Mouse (Mus musculus): Measurements from ENCODE around the gene BC048671.

GRCm38 (mm10) chr6:90306315-90306975, 5.4 kb downstream of the BC048671 start:
- TF ChIP-seq ELF1 (IDR thresholded peaks at IDR 0.05; ENCODE audit: low read depth, low read length) (no peak), ETS1 (IDR thresholded peaks at IDR 0.05; ENCODE audit: low read depth, low read length) (no peak), RAD21 (IDR thresholded peaks at IDR 0.05; ENCODE audit: low read depth, low read length) (no peak), UBTF (IDR thresholded peaks at IDR 0.05; ENCODE audit: borderline replicate concordance, insufficient read depth, low read depth, low read length) (no peak), EP300 (IDR thresholded peaks at IDR 0.05; ENCODE audit: low read depth in 1 of 2, low read length in 2 of 2) (no peak), CTCF (IDR thresholded peaks at IDR 0.05 in 2 of 3, conservative IDR thresholded peaks at IDR 0.05 in 1 of 3; ENCODE audit: control insufficient read depth in 1 of 3, insufficient read depth in 1 of 3, low read depth in 2 of 3, low read length in 3 of 3, poor library complexity in 1 of 3, severe bottlenecking in 1 of 3) (no peak), KAT2A (conservative IDR thresholded peaks at IDR 0.05; ENCODE audit: low read depth, low read length) (no peak), ZC3H11A (IDR thresholded peaks at IDR 0.05; ENCODE audit: low read depth, low read length) (no peak), USF1 (IDR thresholded peaks at IDR 0.05; ENCODE audit: low read depth, low read length) (no peak), POLR2A (IDR thresholded peaks at IDR 0.05; ENCODE audit: control insufficient read depth in 1 of 2, insufficient read depth in 1 of 2, low read depth in 1 of 2, low read length in 2 of 2, poor library complexity in 1 of 2) (no peak), JUND (IDR thresholded peaks at IDR 0.05; ENCODE audit: low read depth, low read length) (no peak), MAX (IDR thresholded peaks at IDR 0.05; ENCODE audit: low read length) (no peak), MXI1 (IDR thresholded peaks at IDR 0.05; ENCODE audit: low read depth, low read length) (no peak), POLR2AphosphoS5 (IDR thresholded peaks at IDR 0.05; ENCODE audit: borderline replicate concordance, low read depth, low read length) (no peak)

All from MEL (cell line).